15 mouse cellular contexts compared by ENCODE assay signal in genomic region chr11:66312764-66313163, GRCm38 (mm10).
DNase-seq lines count a peak whose midpoint lies in the region; ATAC-seq and TF ChIP-seq lines count a peak whose summit lies in the region.
"Had no signal": no experiment of that assay in that cellular context is flagged by ENCODE, and none has a peak within 500 bp of the region (broad histone marks: within the 10 kb centered on the region; RNA-seq: fewer than 3 reads in every experiment).

No protein-coding gene starts in this region.

- TF ChIP-seq CTCF in layer of hippocampus, adult 2 months (conservative IDR thresholded peaks at IDR 0.05) = no peak
- TF ChIP-seq CTCF in liver, postnatal 0 days (IDR thresholded peaks at IDR 0.05; ENCODE audit: low read depth) = no peak

- H3K9me3 ChIP-seq in liver, postnatal 0 days (ENCODE audit: low read length) = no peaks in the 10 kb centered on the region
- H3K9me3 ChIP-seq: heart, embryonic 15.5 days; liver, embryonic 15.5 days; neural tube, embryonic 12.5 days; stomach, embryonic 15.5 days had no signal

- WGBS in liver, postnatal 0 days (ENCODE audit: insufficient replicate concordance) = 79% methylated on average over 7 of the region's 7 CpGs

- H3K27ac ChIP-seq in layer of hippocampus, adult 2 months = peak overlapping the region; percentile 52; the same call in 1 of the 2 replicates
- H3K27ac ChIP-seq in liver, postnatal 0 days (ENCODE audit: low read depth) = no peak overlapping the region
- H3K27ac ChIP-seq: heart, embryonic 15.5 days; liver, embryonic 15.5 days; neural tube, embryonic 12.5 days; stomach, embryonic 15.5 days had no signal

- TF ChIP-seq EP300 in liver, postnatal 0 days (IDR thresholded peaks at IDR 0.05; ENCODE audit: low read depth) = no peak

- H3K27me3 ChIP-seq in liver, postnatal 0 days (ENCODE audit: insufficient read depth, low read length) = no peaks in the 10 kb centered on the region
- H3K27me3 ChIP-seq: heart, embryonic 15.5 days; liver, embryonic 15.5 days; neural tube, embryonic 12.5 days; stomach, embryonic 15.5 days had no signal

- H3K36me3 ChIP-seq in liver, postnatal 0 days (replicated peaks; ENCODE audit: insufficient read depth, low read length) = no peaks in the 10 kb centered on the region
- H3K36me3 ChIP-seq: heart, embryonic 15.5 days; liver, embryonic 15.5 days; neural tube, embryonic 12.5 days; stomach, embryonic 15.5 days had no signal

- no peak for ATAC-seq in cerebellum, adult (ENCODE audit: insufficient number of reproducible peaks, low FRiP score, low TSS enrichment)
- ATAC-seq in liver, postnatal 0 days = no peak
- ATAC-seq: hindbrain, embryonic 16.5 days had no signal

- no peak overlapping the region for H3K9ac ChIP-seq in liver, postnatal 0 days (replicated peaks)
- H3K9ac ChIP-seq: heart, embryonic 15.5 days; liver, embryonic 15.5 days; neural tube, embryonic 12.5 days; stomach, embryonic 15.5 days had no signal

- H3K4me1 ChIP-seq in liver, postnatal 0 days (ENCODE audit: insufficient read depth) = no peaks in the 10 kb centered on the region
- H3K4me1 ChIP-seq: heart, embryonic 15.5 days; liver, embryonic 15.5 days; neural tube, embryonic 12.5 days; stomach, embryonic 15.5 days had no signal

- DNase-seq in cerebellum, adult 11 months = peak; percentile 4
- peak; percentile 26 to 42 for DNase-seq in layer of hippocampus, adult 18-20 months (ENCODE audit: low spot score in 2 of 2)
- no peak for DNase-seq in layer of hippocampus, adult 9-10 months (ENCODE audit: low spot score)
- peak; percentile 60 for DNase-seq in brain, adult 2 months (ENCODE audit: low read depth, low spot score)
- DNase-seq in layer of hippocampus, adult 2 months (ENCODE audit: low spot score in 2 of 2) = peak; percentile 48 to 55
- DNase-seq in thymus, postnatal 10 days (ENCODE audit: low spot score in 2 of 2) = no peak
- DNase-seq in liver, postnatal 0 days = no peak
- DNase-seq: embryo, embryonic 11 days; gastrocnemius, postnatal 14 days had no signal

- H3K4me3 ChIP-seq in layer of hippocampus, adult 2 months = no peak overlapping the region
- no peak overlapping the region for H3K4me3 ChIP-seq in liver, postnatal 0 days (ENCODE audit: low read depth, low read length)
- H3K4me3 ChIP-seq: heart, embryonic 15.5 days; liver, embryonic 15.5 days; neural tube, embryonic 12.5 days; stomach, embryonic 15.5 days had no signal

- no peak overlapping the region for H3K4me2 ChIP-seq in liver, postnatal 0 days (ENCODE audit: low read depth, low read length)
- H3K4me2 ChIP-seq: heart, embryonic 15.5 days; liver, embryonic 15.5 days; neural tube, embryonic 12.5 days; stomach, embryonic 15.5 days had no signal

Comparison
In these comparisons a context has a peak if more than half of its experiments do, and no peak if none do; other contexts are left out.
1. DNase-seq: peak in cerebellum, adult 11 months (single experiment), layer of hippocampus, adult 18-20 months (2 of 2), brain, adult 2 months (single experiment) and layer of hippocampus, adult 2 months (2 of 2); none in layer of hippocampus, adult 9-10 months (single experiment), thymus, postnatal 10 days (0 of 2) and liver, postnatal 0 days (single experiment).